Mouse (Mus musculus): ENCODE measurements around the gene Plcb3.
A peak's percentile ranks its signal among the peaks of the same experiment; 100 is the strongest.

GRCm38 (mm10) chr19:6992011-6992858 is 16.0 kb upstream of the Plcb3 start, which contains the start of gene Dnajc4:
- TF ChIP-seq CTCF (IDR thresholded peaks at IDR 0.05; ENCODE audit: control insufficient read depth, insufficient read depth, low read length) (no peak), POLR2A (IDR thresholded peaks at IDR 0.05; ENCODE audit: borderline replicate concordance, control insufficient read depth, low read depth, low read length) (peak; percentile 42; the same call in 1 of the 2 replicates)

All from bone marrow, adult 2 months (tissue).